Mouse (Mus musculus): ENCODE results near the gene 5031410I06Rik.
"Not testable (repeated sequence)": the region's sequence is repeated elsewhere in the genome, so short reads cannot be mapped to it uniquely, and the experiment has no call there.

5031410I06Rik gene

DNA sequence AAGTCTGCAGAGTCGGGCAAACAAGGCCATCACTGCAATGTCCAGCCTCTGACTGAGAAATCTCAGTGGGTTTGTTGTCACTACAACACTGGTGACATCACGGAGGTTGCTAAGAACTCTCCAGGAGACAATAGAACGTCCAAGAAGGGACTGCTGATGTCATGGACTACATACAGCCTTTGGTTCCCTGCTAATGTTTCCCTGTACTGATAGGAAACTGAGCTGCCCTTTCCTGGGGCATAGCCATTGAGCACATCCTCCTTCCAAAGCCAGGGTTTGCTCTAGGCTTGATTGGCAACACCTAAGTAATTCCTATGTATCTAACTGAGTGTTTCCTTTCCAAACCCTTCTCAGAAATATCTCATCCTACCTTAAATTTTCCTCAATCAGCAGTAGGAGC lies at the start of gene 5031410I06Rik:
5031410I06Rik (minus strand) TSS at position 101 of the 400 bp plus-strand sequence.
- DNase-seq (ENCODE audit: extremely low read depth, low read depth) = not testable (repeated sequence)

DNA sequence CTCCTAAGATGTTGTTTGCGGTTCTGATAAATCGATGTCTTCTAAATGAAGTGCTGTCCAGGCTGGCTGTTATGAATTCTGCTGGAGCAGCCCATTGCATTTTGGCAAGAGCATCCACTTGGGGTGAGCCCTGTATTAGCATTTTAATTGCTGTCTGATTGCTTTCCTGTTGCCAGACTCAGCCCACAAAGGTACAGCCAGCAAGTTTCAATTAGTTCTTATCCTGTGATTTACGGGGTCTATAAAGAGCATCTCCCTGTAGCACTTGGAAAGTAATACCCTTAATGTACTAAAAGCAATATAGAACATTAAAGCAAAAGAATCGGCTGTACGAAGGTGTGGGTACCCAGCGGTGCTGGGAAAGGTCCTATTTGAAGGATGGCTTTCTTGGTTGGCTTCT lies 37.7 kb upstream of the 5031410I06Rik start:
- no peak for DNase-seq (ENCODE audit: extremely low read depth, low read depth)

DNA sequence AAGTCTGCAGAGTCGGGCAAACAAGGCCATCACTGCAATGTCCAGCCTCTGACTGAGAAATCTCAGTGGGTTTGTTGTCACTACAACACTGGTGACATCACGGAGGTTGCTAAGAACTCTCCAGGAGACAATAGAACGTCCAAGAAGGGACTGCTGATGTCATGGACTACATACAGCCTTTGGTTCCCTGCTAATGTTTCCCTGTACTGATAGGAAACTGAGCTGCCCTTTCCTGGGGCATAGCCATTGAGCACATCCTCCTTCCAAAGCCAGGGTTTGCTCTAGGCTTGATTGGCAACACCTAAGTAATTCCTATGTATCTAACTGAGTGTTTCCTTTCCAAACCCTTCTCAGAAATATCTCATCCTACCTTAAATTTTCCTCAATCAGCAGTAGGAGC lies 16.2 kb upstream of the 5031410I06Rik start, which contains the start of gene Gm10220:
Gm10220 (minus strand) TSS at position 101 of the 400 bp plus-strand sequence.
- not testable (repeated sequence) for DNase-seq (ENCODE audit: extremely low read depth, low read depth)

DNA sequence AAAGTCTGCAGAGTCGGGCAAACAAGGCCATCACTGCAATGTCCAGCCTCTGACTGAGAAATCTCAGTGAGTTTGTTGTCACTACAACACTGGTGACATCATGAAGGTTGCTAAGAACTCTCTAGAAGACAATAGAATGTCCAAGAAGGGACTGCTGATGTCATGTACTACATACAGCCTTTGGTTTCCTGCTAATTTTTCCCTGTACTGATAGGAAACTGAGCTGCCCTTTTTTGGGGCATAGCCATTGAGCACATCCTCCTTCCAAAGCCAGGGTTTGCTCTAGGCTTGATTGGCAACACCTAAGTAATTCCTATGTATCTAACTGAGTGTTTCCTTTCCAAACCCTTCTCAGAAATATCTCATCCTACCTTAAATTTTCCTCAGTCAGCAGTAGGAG lies 16.0 kb downstream of the 5031410I06Rik start, which contains the start of gene Gm10471:
Gm10471 (minus strand) TSS at position 101 of the 400 bp plus-strand sequence.
- DNase-seq (ENCODE audit: extremely low read depth, low read depth) = not testable (repeated sequence)

DNA sequence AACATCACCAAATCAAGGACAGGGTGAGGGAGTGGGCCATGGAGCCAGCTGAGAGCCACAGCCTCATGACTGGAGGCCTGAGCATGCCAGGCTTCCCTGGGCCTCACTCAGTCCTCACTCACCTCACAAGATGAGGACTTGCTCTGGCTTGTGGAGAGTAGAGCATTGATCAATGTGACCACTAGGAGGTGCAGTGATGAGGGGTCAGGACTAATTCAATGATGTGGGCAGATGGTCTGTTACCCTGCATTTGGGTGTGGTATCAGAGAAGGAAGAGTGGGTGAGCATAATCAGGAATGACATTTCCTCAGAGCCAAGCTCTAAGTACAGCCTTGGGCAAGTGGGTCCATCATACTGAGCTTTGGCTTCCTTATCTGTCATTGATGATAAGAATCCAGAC lies 26.1 kb downstream of the 5031410I06Rik start:
- not testable (repeated sequence) for DNase-seq (ENCODE audit: extremely low read depth, low read depth)

DNA sequence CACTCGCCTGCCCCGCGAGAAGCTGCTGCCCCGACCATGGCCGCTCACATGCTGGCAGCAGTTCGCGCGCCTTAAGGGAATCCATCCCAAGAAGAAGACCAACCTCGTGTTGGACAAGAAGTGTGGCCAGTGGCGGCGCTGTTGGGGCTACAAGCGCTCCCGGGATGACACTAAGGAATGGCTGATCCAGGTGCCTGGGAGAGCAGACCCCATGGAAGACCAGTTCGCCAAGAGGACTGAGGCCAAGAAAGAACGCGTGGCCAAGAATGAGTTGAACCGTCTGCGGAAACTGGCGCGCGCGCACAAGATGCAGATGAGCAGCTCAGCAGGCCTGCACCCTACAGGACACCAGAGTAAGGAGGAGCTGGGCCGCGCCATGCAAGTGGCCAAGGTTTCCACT lies 34.4 kb downstream of the 5031410I06Rik start:
- no peak for DNase-seq (ENCODE audit: extremely low read depth, low read depth)

DNA sequence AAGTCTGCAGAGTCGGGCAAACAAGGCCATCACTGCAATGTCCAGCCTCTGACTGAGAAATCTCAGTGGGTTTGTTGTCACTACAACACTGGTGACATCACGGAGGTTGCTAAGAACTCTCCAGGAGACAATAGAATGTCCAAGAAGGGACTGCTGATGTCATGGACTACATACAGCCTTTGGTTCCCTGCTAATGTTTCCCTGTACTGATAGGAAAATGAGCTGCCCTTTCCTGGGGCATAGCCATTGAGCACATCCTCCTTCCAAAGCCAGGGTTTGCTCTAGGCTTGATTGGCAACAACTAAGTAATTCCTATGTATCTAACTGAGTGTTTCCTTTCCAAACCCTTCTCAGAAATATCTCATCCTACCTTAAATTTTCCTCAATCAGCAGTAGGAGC lies 46.7 kb downstream of the 5031410I06Rik start, which contains the start of gene Gm7347:
Gm7347 (minus strand) TSS at position 101 of the 400 bp plus-strand sequence.
- DNase-seq (ENCODE audit: extremely low read depth, low read depth) = not testable (repeated sequence)
